Mouse (Mus musculus): ENCODE data around the gene Ly6g5c. TPM values are rescaled to one million over a fixed set of nuclear protein-coding genes. Genes with fewer than 3 reads are reported as not detected.

The Ly6g5c gene
- polyA plus RNA-seq, 1 experiment from 2014 or later: not detected

- ATAC-seq (ENCODE audit: low FRiP score) (no peak), DNase-seq (ENCODE audit: low spot score, missing footprints) (no peak)
- no peaks in the 10 kb centered on the region for H3K27me3 ChIP-seq (ENCODE audit: control insufficient read depth, insufficient read depth, low read length)
- H3K36me3 ChIP-seq (ENCODE audit: control insufficient read depth, insufficient read depth, low read length): no peaks in the 10 kb centered on the region
- H3K4me3 ChIP-seq (ENCODE audit: low read depth, low read length): no peak overlapping the region
- 90% methylated on average over 8 of the region's 8 CpGs for WGBS
- no peak overlapping the region for H3K9ac ChIP-seq (ENCODE audit: low read length)
- H3K27ac ChIP-seq (ENCODE audit: low read depth, low read length): no peak overlapping the region
- no peak overlapping the region for H3K4me2 ChIP-seq
- peaks cover 8% of the 10 kb centered on the region for H3K4me1 ChIP-seq (ENCODE audit: control insufficient read depth, insufficient read depth, low read length)
- H3K9me3 ChIP-seq (ENCODE audit: control insufficient read depth, low read length): no peaks in the 10 kb centered on the region
Measured at GRCm38 (mm10) chr17:35131038-35131437, 23.0 kb downstream of the Ly6g5c start.

- Histone ChIP-seq H3K4me1 (ENCODE audit: control insufficient read depth, insufficient read depth, low read length) (peaks cover 9% of the 10 kb centered on the region), H3K4me2 (no peak within 1 kb of the TSS), H3K27ac (ENCODE audit: low read depth, low read length) (no peak within 1 kb of the TSS), H3K27me3 (ENCODE audit: control insufficient read depth, insufficient read depth, low read length) (no peaks in the 10 kb centered on the region), H3K36me3 (ENCODE audit: control insufficient read depth, insufficient read depth, low read length) (no peaks in the 10 kb centered on the region), H3K9ac (ENCODE audit: low read length) (no peak within 1 kb of the TSS), H3K9me3 (ENCODE audit: control insufficient read depth, low read length) (no peaks in the 10 kb centered on the region), H3K4me3 (ENCODE audit: low read depth, low read length) (no peak within 1 kb of the TSS)
- 87% methylated on average over 15 of the region's 15 CpGs for WGBS
- ATAC-seq (ENCODE audit: low FRiP score): no peak
- no peak for DNase-seq (ENCODE audit: low spot score, missing footprints)
Measured at GRCm38 (mm10) chr17:35131500-35132173, 23.6 kb downstream of the Ly6g5c start, which contains the start of gene Apom. Apom (minus strand) TSS chr17:35132050.

GRCm38 (mm10) chr17:35132174-35132560 is 24.1 kb downstream of the Ly6g5c start:
- H3K27ac ChIP-seq (ENCODE audit: low read depth, low read length): no peak overlapping the region
- WGBS: 82% methylated on average over 3 of the region's 3 CpGs
- no peak for ATAC-seq (ENCODE audit: low FRiP score)

GRCm38 (mm10) chr17:35133517-35133916 is 25.4 kb downstream of the Ly6g5c start:
- no peak for ATAC-seq (ENCODE audit: low FRiP score)
- no peaks in the 10 kb centered on the region for H3K27me3 ChIP-seq (ENCODE audit: control insufficient read depth, insufficient read depth, low read length)
- no peak overlapping the region for H3K4me2 ChIP-seq
- peaks cover 12% of the 10 kb centered on the region for H3K4me1 ChIP-seq (ENCODE audit: control insufficient read depth, insufficient read depth, low read length)
- no peak overlapping the region for H3K4me3 ChIP-seq (ENCODE audit: low read depth, low read length)
- H3K9ac ChIP-seq (ENCODE audit: low read length): no peak overlapping the region
- H3K27ac ChIP-seq (ENCODE audit: low read depth, low read length): no peak overlapping the region
- H3K36me3 ChIP-seq (ENCODE audit: control insufficient read depth, insufficient read depth, low read length): peaks cover 2% of the 10 kb centered on the region; the same call in 1 of the 2 replicates
- no peaks in the 10 kb centered on the region for H3K9me3 ChIP-seq (ENCODE audit: control insufficient read depth, low read length)
- DNase-seq (ENCODE audit: low spot score, missing footprints): no peak
- WGBS: 92% methylated on average over 7 of the region's 7 CpGs

More at GRCm38 (mm10) chr17:35132174-35132560, 24.1 kb downstream of the Ly6g5c start:
- H3K9ac ChIP-seq (ENCODE audit: low read length): no peak overlapping the region
- DNase-seq (ENCODE audit: low spot score, missing footprints): no peak
- no peak overlapping the region for H3K4me3 ChIP-seq (ENCODE audit: low read depth, low read length)
- peaks cover 9% of the 10 kb centered on the region for H3K4me1 ChIP-seq (ENCODE audit: control insufficient read depth, insufficient read depth, low read length)
- no peaks in the 10 kb centered on the region for H3K36me3 ChIP-seq (ENCODE audit: control insufficient read depth, insufficient read depth, low read length)
- no peaks in the 10 kb centered on the region for H3K27me3 ChIP-seq (ENCODE audit: control insufficient read depth, insufficient read depth, low read length)
- no peak overlapping the region for H3K4me2 ChIP-seq
- H3K9me3 ChIP-seq (ENCODE audit: control insufficient read depth, low read length): no peaks in the 10 kb centered on the region

GRCm38 (mm10) chr17:35134801-35135590 is 26.9 kb downstream of the Ly6g5c start, which contains the start of gene Bag6:
Bag6 (plus strand) TSS chr17:35135178.
- peaks cover 12% of the 10 kb centered on the region for H3K4me1 ChIP-seq (ENCODE audit: control insufficient read depth, insufficient read depth, low read length)
- peaks cover 4% of the 10 kb centered on the region for H3K36me3 ChIP-seq (ENCODE audit: control insufficient read depth, insufficient read depth, low read length)
- peak within 1 kb of the TSS; percentile 87 for H3K4me3 ChIP-seq (ENCODE audit: low read depth, low read length)
- H3K9me3 ChIP-seq (ENCODE audit: control insufficient read depth, low read length): no peaks in the 10 kb centered on the region
- peak within 1 kb of the TSS; percentile 85 for H3K4me2 ChIP-seq
- ATAC-seq (ENCODE audit: low FRiP score) (peak; percentile 93), DNase-seq (ENCODE audit: low spot score, missing footprints) (peak; percentile 99)
- peak within 1 kb of the TSS; percentile 91 for H3K27ac ChIP-seq (ENCODE audit: low read depth, low read length)
- H3K27me3 ChIP-seq (ENCODE audit: control insufficient read depth, insufficient read depth, low read length): no peaks in the 10 kb centered on the region
- WGBS: under 1% methylated on average over 66 of the region's 66 CpGs
- H3K9ac ChIP-seq (ENCODE audit: low read length): peak within 1 kb of the TSS; percentile 76

GRCm38 (mm10) chr17:35135591-35136320 is 27.7 kb downstream of the Ly6g5c start:
- H3K4me3 ChIP-seq (ENCODE audit: low read depth, low read length): peak overlapping the region; percentile 87
- H3K9me3 ChIP-seq (ENCODE audit: control insufficient read depth, low read length): no peaks in the 10 kb centered on the region
- DNase-seq (ENCODE audit: low spot score, missing footprints) (peak; percentile 91), ATAC-seq (ENCODE audit: low FRiP score) (peak; percentile 80)
- H3K9ac ChIP-seq (ENCODE audit: low read length): peak overlapping the region; percentile 76
- H3K4me1 ChIP-seq (ENCODE audit: control insufficient read depth, insufficient read depth, low read length): peaks cover 12% of the 10 kb centered on the region
- peak overlapping the region; percentile 91 for H3K27ac ChIP-seq (ENCODE audit: low read depth, low read length)
- H3K4me2 ChIP-seq: peak overlapping the region; percentile 85
- H3K27me3 ChIP-seq (ENCODE audit: control insufficient read depth, insufficient read depth, low read length): no peaks in the 10 kb centered on the region
- H3K36me3 ChIP-seq (ENCODE audit: control insufficient read depth, insufficient read depth, low read length): peaks cover 10% of the 10 kb centered on the region
- WGBS: under 1% methylated on average over 43 of the region's 43 CpGs

- Histone ChIP-seq H3K4me1 (ENCODE audit: control insufficient read depth, insufficient read depth, low read length) (peaks cover 12% of the 10 kb centered on the region), H3K27me3 (ENCODE audit: control insufficient read depth, insufficient read depth, low read length) (no peaks in the 10 kb centered on the region; the same call in 1 of the 2 replicates), H3K4me2 (no peak overlapping the region), H3K9ac (ENCODE audit: low read length) (no peak overlapping the region), H3K27ac (ENCODE audit: low read depth, low read length) (no peak overlapping the region), H3K9me3 (ENCODE audit: control insufficient read depth, low read length) (no peaks in the 10 kb centered on the region; the same call in 1 of the 2 replicates), H3K4me3 (ENCODE audit: low read depth, low read length) (no peak overlapping the region), H3K36me3 (ENCODE audit: control insufficient read depth, insufficient read depth, low read length) (peaks cover 41% of the 10 kb centered on the region)
- 95% methylated on average over 3 of the region's 3 CpGs for WGBS
- DNase-seq (ENCODE audit: low spot score, missing footprints) (no peak), ATAC-seq (ENCODE audit: low FRiP score) (no peak)
Measured at GRCm38 (mm10) chr17:35139269-35139668, 31.2 kb downstream of the Ly6g5c start.

GRCm38 (mm10) chr17:35140490-35140996 is 32.5 kb downstream of the Ly6g5c start:
- Histone ChIP-seq H3K27me3 (ENCODE audit: control insufficient read depth, insufficient read depth, low read length) (no peaks in the 10 kb centered on the region; the same call in 1 of the 2 replicates), H3K4me3 (ENCODE audit: low read depth, low read length) (no peak overlapping the region), H3K9ac (ENCODE audit: low read length) (no peak overlapping the region), H3K27ac (ENCODE audit: low read depth, low read length) (no peak overlapping the region), H3K4me2 (no peak overlapping the region), H3K36me3 (ENCODE audit: control insufficient read depth, insufficient read depth, low read length) (peaks cover 54% of the 10 kb centered on the region), H3K4me1 (ENCODE audit: control insufficient read depth, insufficient read depth, low read length) (peaks cover 12% of the 10 kb centered on the region), H3K9me3 (ENCODE audit: control insufficient read depth, low read length) (no peaks in the 10 kb centered on the region; the same call in 1 of the 2 replicates)
- no peak for DNase-seq (ENCODE audit: low spot score, missing footprints)
- 84% methylated on average over 15 of the region's 16 CpGs for WGBS
- ATAC-seq (ENCODE audit: low FRiP score): no peak

Measured in midbrain, embryonic 11.5 days (tissue).